Mouse (Mus musculus) embryonic facial prominence, embryonic 15.5 days (tissue): ENCODE results near the gene Trp53tg5. TPM values are rescaled to one million over a fixed set of nuclear protein-coding genes. Genes with fewer than 3 reads are reported as not detected.

ENCODE experiments used
- polyA plus RNA-seq: library from polyadenylated mRNA; unstranded; fragments of >200 nt; fragmentation: Nextera tagmentation; extraction: Ambion mirVana; gene quantifications from 2 replicates; pipeline ENCODE4 v1.2.1, GENCODE M21; 2015

The Trp53tg5 gene
- polyA plus RNA-seq, 1 experiment from 2014 or later: not detected

Other genes starting within 250 kb of the Trp53tg5 start
- gene Svs2, start 235.3 kb downstream of the Trp53tg5 start, polyA plus RNA-seq: not detected in 2 replicates
- gene Svs3b, start 217.1 kb downstream of the Trp53tg5 start, polyA plus RNA-seq: not detected in 2 replicates
- not detected in 2 replicates for gene Svs4, start 195.3 kb downstream of the Trp53tg5 start, polyA plus RNA-seq
- not detected in 2 replicates for gene Svs3a, start 184.5 kb downstream of the Trp53tg5 start, polyA plus RNA-seq
- not detected in 2 replicates for gene Svs6, start 157.0 kb downstream of the Trp53tg5 start, polyA plus RNA-seq
- not detected in 2 replicates for gene Svs5, start 141.0 kb downstream of the Trp53tg5 start, polyA plus RNA-seq
- gene Slpi, start 84.6 kb downstream of the Trp53tg5 start, polyA plus RNA-seq: 9.9 and 14.5 TPM in 2 replicates
- 0.50 and 0.98 TPM in 2 replicates for gene Rbpjl, start 70.6 kb downstream of the Trp53tg5 start, polyA plus RNA-seq
- gene Matn4, start 68.6 kb downstream of the Trp53tg5 start, polyA plus RNA-seq: 33.4 and 58.2 TPM in 2 replicates
- gene Sdc4, start 29.8 kb downstream of the Trp53tg5 start, polyA plus RNA-seq: 113 and 114 TPM in 2 replicates
- 66.3 and 67.8 TPM in 2 replicates for gene Sys1, start 16.8 kb downstream of the Trp53tg5 start, polyA plus RNA-seq
- 12.2 and 12.5 TPM in 2 replicates for gene Gm20458, start 12.8 kb downstream of the Trp53tg5 start, polyA plus RNA-seq
- gene Dbndd2, start 12.4 kb upstream of the Trp53tg5 start, polyA plus RNA-seq: 8.4 and 10.3 TPM in 2 replicates
- 63.0 and 70.5 TPM in 2 replicates for gene Pigt, start 23.8 kb upstream of the Trp53tg5 start, polyA plus RNA-seq
- gene Wfdc2, start 88.7 kb upstream of the Trp53tg5 start, polyA plus RNA-seq: 47.5 and 73.4 TPM in 2 replicates
- gene Spint3, start 99.7 kb upstream of the Trp53tg5 start, polyA plus RNA-seq: not detected in 2 replicates
- 0.22 and 0.27 TPM in 2 replicates for gene Wfdc6a, start 111.7 kb upstream of the Trp53tg5 start, polyA plus RNA-seq
- gene Eppin, start 119.9 kb upstream of the Trp53tg5 start, polyA plus RNA-seq: not detected in 2 replicates
- not detected in 2 replicates for gene Wfdc6b, start 139.8 kb upstream of the Trp53tg5 start, polyA plus RNA-seq
- not detected in 2 replicates for gene Wfdc8, start 139.9 kb upstream of the Trp53tg5 start, polyA plus RNA-seq
- gene Wfdc16, start 165.1 kb upstream of the Trp53tg5 start, polyA plus RNA-seq: not detected in 2 replicates
- gene Wfdc10, start 182.3 kb upstream of the Trp53tg5 start, polyA plus RNA-seq: 1.5 and 2.8 TPM in 2 replicates
- not detected in 2 replicates for gene Wfdc9, start 182.9 kb upstream of the Trp53tg5 start, polyA plus RNA-seq
- not detected in 2 replicates for gene Wfdc11, start 200.4 kb upstream of the Trp53tg5 start, polyA plus RNA-seq
- gene Wfdc13, start 211.4 kb upstream of the Trp53tg5 start, polyA plus RNA-seq: 0.16 and 0.71 TPM in 2 replicates
- not detected in 2 replicates for gene Spint4, start 224.8 kb upstream of the Trp53tg5 start, polyA plus RNA-seq
- not detected in 2 replicates for gene Spint5, start 241.6 kb upstream of the Trp53tg5 start, polyA plus RNA-seq